ENCODE assay signal across 8 mouse cellular contexts in genomic region chr13:46669620-46670271, GRCm38 (mm10). TPM values are rescaled to one million over a fixed set of nuclear protein-coding genes. Genes with fewer than 3 reads are reported as not detected.
A peak's percentile ranks its signal among the peaks of the same experiment; 100 is the strongest.
DNase-seq lines count a peak whose midpoint lies in the region; ATAC-seq lines count a peak whose summit lies in the region.

No protein-coding gene starts in this region.

- peak overlapping the region; percentile 89 for H3K27ac ChIP-seq in limb, embryonic 10.5 days
- H3K27ac ChIP-seq in midbrain, embryonic 11.5 days (ENCODE audit: low read depth, low read length) = no peak overlapping the region; the same call in 1 of the 2 replicates

- H3K9ac ChIP-seq in midbrain, embryonic 11.5 days (ENCODE audit: low read length) = peak overlapping the region; percentile 73

- under 1% methylated on average over 44 of the region's 96 CpGs for WGBS in limb, embryonic 10.5 days
- under 1% methylated on average over 84 of the region's 96 CpGs for WGBS in midbrain, embryonic 11.5 days

- peaks cover 31% of the 10 kb centered on the region for H3K36me3 ChIP-seq in limb, embryonic 10.5 days
- H3K36me3 ChIP-seq in midbrain, embryonic 11.5 days (ENCODE audit: control insufficient read depth, insufficient read depth, low read length) = peaks cover 6% of the 10 kb centered on the region; the same call in 1 of the 2 replicates

- no peaks in the 10 kb centered on the region for H3K27me3 ChIP-seq in limb, embryonic 10.5 days (ENCODE audit: low read depth, poor library complexity, severe bottlenecking)
- H3K27me3 ChIP-seq in midbrain, embryonic 11.5 days (ENCODE audit: control insufficient read depth, insufficient read depth, low read length) = no peaks in the 10 kb centered on the region

- DNase-seq in spleen, adult 18-20 months = peak; percentile 21 to 37
- DNase-seq in spleen, adult 12 weeks (ENCODE audit: low spot score) = no peak
- peak; percentile 22 for DNase-seq in brain, adult 2 months (ENCODE audit: low read depth, low spot score)
- DNase-seq in limb, embryonic 10.5 days (ENCODE audit: low spot score) = peak; percentile 60
- no peak for DNase-seq in midbrain, embryonic 11.5 days (ENCODE audit: low spot score, missing footprints)
- peak; percentile 54 for DNase-seq in testis, postnatal 10 days (ENCODE audit: low spot score)

- H3K4me3 ChIP-seq in limb, embryonic 10.5 days = peak overlapping the region; percentile 88
- H3K4me3 ChIP-seq in midbrain, embryonic 11.5 days (ENCODE audit: low read depth, low read length) = peak overlapping the region; percentile 95

- peak overlapping the region; percentile 91 for H3K4me2 ChIP-seq in midbrain, embryonic 11.5 days

- H3K9me3 ChIP-seq in limb, embryonic 10.5 days (replicated peaks) = no peaks in the 10 kb centered on the region
- no peaks in the 10 kb centered on the region for H3K9me3 ChIP-seq in midbrain, embryonic 11.5 days (ENCODE audit: control insufficient read depth, low read length)

- ATAC-seq in granulocyte monocyte progenitor cell, adult 5-6 weeks (replicated peaks; ENCODE audit: poor library complexity, severe bottlenecking) = peak; percentile 27; the same call in 1 of the 2 replicates
- peak; percentile 75 for ATAC-seq in midbrain, embryonic 11.5 days (ENCODE audit: low FRiP score)
- ATAC-seq in megakaryocyte-erythroid progenitor cell, adult 5-6 weeks (replicated peaks; ENCODE audit: low FRiP score, low TSS enrichment, poor library complexity, severe bottlenecking) = no peak; the same call in 1 of the 2 replicates

- peaks cover 8% of the 10 kb centered on the region for H3K4me1 ChIP-seq in limb, embryonic 10.5 days
- H3K4me1 ChIP-seq in midbrain, embryonic 11.5 days (ENCODE audit: control insufficient read depth, insufficient read depth, low read length) = peaks cover 6% of the 10 kb centered on the region

RNA-seq across cellular contexts. Expression of gene Fam8a1, which starts 0.4 kb away (rescaled TPM):
- total RNA-seq in granulocyte monocyte progenitor cell, adult 5-6 weeks (2014; fragmentation: Nextera tagmentation) = 10.5 and 29.9 TPM in 2 replicates
- 6.1 and 11.1 TPM in 2 replicates for total RNA-seq in granulocyte monocyte progenitor cell, adult 5-6 weeks (2017)
- 6.2 and 8.7 TPM in 2 replicates for polyA plus RNA-seq in limb, embryonic 10.5 days (2016; fragmentation: Nextera tagmentation; extraction: Ambion mirVana)
- 12.6 and 13.9 TPM in 2 replicates for polyA plus RNA-seq in midbrain, embryonic 11.5 days (2014; fragmentation: Nextera tagmentation; extraction: Ambion mirVana)
- 12.1 and 14.3 TPM in 2 replicates for total RNA-seq in megakaryocyte-erythroid progenitor cell, adult 5-6 weeks (2014; fragmentation: Nextera tagmentation)
- total RNA-seq in megakaryocyte-erythroid progenitor cell, adult 5-6 weeks (2017) = 9.4 and 11.6 TPM in 2 replicates

RNA-seq across cellular contexts. Expression of gene Nup153, which starts 58.0 kb away (rescaled TPM):
- total RNA-seq in granulocyte monocyte progenitor cell, adult 5-6 weeks (2014; fragmentation: Nextera tagmentation) = 81.0 and 103 TPM in 2 replicates
- 94.7 and 102 TPM in 2 replicates for total RNA-seq in granulocyte monocyte progenitor cell, adult 5-6 weeks (2017)
- polyA plus RNA-seq in limb, embryonic 10.5 days (2016; fragmentation: Nextera tagmentation; extraction: Ambion mirVana) = 37.6 and 39.7 TPM in 2 replicates
- polyA plus RNA-seq in midbrain, embryonic 11.5 days (2014; fragmentation: Nextera tagmentation; extraction: Ambion mirVana) = 40.6 and 50.4 TPM in 2 replicates
- 104 and 186 TPM in 2 replicates for total RNA-seq in megakaryocyte-erythroid progenitor cell, adult 5-6 weeks (2014; fragmentation: Nextera tagmentation)
- 124 and 130 TPM in 2 replicates for total RNA-seq in megakaryocyte-erythroid progenitor cell, adult 5-6 weeks (2017)

Comparison
In these comparisons a context has a peak if more than half of its experiments do, and no peak if none do; other contexts are left out.
1. DNase-seq: peak in spleen, adult 18-20 months (2 of 2), brain, adult 2 months (single experiment), limb, embryonic 10.5 days (single experiment) and testis, postnatal 10 days (single experiment); none in spleen, adult 12 weeks (single experiment) and midbrain, embryonic 11.5 days (single experiment).